Mouse (Mus musculus): Measurements from ENCODE around the gene Zfp947.
"Not testable (repeated sequence)": the region's sequence is repeated elsewhere in the genome, so short reads cannot be mapped to it uniquely, and the experiment has no call there.

Zfp947 gene

DNA sequence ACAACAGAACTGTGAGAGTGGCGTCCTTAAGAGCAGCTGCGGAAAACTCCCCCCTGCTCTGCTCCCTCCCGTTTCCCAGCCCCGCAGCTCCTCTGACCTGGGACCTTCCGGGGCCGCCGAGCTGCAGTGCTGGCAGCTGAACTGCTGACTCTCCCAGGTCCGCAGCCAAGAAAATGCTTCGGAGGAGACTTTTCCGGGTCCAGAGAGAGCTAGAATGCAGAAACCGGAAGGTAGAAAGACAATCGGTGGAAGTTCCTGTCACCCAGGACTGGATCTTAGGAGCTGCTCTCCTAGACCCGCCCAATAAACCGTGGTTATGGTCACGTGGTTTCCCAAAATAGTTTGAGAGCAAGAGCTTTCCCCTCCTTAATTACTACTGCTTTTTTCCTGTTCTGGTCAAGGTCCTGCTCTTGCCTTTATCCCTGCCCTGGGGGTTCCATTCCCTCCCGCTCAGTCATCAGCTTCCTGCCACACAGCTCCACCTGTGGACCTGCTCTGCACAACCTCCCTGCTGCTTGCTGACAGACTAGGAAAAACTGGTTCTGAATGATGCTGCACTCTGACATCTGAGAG is at the start of gene Zfp947:
Zfp947 (minus strand) TSS at position 469 of the 573 bp plus-strand sequence.
- DNase-seq = peak; percentile 25

- not testable (repeated sequence) for DNase-seq
These were observed 686 bp downstream of the Zfp947 start for GRCm38 (mm10) chr17:22165304-22165703.

- not testable (repeated sequence) for DNase-seq
These were observed 12.0 kb downstream of the Zfp947 start for GRCm38 (mm10) chr17:22153951-22154350.

DNA sequence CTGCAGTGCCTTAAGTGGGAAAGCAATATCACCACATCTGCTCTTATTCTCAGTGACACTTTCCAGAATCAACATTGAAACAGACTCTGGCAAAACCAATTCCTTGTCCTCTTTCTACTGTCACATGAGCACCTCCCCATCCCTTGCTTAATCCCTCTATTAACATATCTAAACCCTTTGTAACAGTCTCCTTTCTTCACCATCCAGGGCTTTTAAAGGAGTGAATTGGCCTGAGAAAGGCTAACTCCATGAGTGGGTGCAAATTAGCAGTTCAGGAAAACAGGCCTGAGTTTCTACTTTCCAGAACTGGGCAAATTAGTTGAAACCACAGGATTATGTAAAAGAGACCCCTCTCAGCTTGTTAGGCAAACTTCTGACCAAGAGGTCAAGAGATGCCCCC is 47.2 kb downstream of the Zfp947 start:
- no peak for DNase-seq
